Mouse (Mus musculus) cerebellum, adult 2 months (tissue): Measurements from ENCODE around the gene Slc43a1.

Experiments
- CTCF ChIP-seq: fragments of 200-500 bp; IDR thresholded peaks from 2 replicates; pipeline ENCODE4 v1.5.1; 2011; ENCODE audit warnings: low read depth, mild to moderate bottlenecking, control low read depth, low read length, moderate library complexity, borderline replicate concordance; ENCODE audit not compliant: insufficient read depth
- POLR2A ChIP-seq: fragments of 200-500 bp; IDR thresholded peaks from 2 replicates; pipeline ENCODE4 v1.6.1; 2011; ENCODE audit warnings: low read length, control low read depth, borderline replicate concordance; ENCODE audit not compliant: insufficient read depth

DNA sequence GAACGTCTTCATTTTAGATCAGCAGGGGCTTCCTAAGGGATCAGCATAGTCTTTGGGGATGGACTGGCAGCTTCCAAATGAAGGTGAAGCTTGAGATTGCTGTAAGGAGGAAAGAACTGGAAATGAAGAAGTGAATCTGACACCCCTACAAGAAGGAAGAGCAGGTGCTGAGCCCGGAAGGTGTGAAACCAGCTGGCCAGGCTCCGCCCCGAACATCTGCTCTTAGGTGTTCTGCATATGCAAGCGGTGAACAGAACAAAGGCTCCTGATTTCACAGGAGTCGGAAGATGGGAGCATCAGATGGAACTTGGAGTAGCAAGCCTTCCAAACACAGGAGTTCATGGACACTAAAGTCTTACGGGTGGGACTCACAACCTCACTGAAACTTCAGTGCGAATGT is 1.5 kb upstream of the Slc43a1 start:
- TF ChIP-seq CTCF (no peak), POLR2A (no peak)
